Mouse (Mus musculus) CD8-positive naive resting alpha-beta T cell, adult 2 months (primary cell): Measurements from ENCODE around the gene Smc5.

Experiments used
- DNase-seq, 2 experiments: peaks; one replicate each; pipeline ENCODE4 v3.0.0; 2022; ENCODE audit warnings: low read depth in 2 of 2, low spot score in 2 of 2

Smc5 gene

GRCm38 (mm10) chr19:23191486-23191885 is 82.2 kb downstream of the Smc5 start:
- no peak for DNase-seq

DNA sequence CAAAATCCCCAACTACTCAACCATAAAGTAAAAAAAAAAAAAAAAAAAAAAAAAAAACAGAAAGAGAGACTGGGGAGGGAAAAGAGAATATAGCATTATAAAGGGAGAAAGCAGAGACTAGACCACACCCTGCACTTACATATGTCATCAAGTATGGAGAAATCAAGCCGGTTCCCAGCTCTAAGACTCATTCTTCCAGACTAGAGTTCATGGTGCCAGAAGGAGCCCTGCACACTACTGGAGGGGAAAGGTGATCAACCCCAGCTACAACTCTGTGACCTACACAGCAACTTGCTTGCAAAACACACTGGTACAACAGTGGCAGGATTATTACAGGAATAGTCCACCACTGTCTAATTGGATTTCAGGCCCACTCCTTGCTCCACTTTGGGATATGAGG is 84.0 kb downstream of the Smc5 start:
- no peak for DNase-seq

- DNase-seq, result no peak
These were observed 84.7 kb downstream of the Smc5 start for GRCm38 (mm10) chr19:23188986-23189385.

- no peak for DNase-seq
These were observed 86.0 kb downstream of the Smc5 start for GRCm38 (mm10) chr19:23187732-23188131.

DNA sequence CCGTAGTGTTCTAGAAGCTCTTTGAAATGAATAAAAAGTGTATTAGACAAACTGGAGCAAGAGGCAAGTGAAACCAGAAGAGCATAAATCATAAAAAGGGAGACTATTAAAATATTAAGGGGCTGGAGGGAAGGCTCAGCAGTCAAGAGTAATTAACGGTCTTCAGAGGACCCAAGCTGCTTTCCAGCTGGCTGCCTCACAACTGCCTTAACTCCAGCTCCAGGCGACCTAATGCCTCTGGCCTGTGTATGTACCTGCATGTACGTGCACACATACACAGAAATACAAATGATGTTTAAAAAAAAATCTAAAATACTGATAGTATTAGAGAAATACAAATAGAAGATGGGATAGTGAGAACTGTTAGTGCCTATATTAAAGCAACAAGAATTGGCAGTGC is 89.6 kb downstream of the Smc5 start:
- no peak for DNase-seq

DNA sequence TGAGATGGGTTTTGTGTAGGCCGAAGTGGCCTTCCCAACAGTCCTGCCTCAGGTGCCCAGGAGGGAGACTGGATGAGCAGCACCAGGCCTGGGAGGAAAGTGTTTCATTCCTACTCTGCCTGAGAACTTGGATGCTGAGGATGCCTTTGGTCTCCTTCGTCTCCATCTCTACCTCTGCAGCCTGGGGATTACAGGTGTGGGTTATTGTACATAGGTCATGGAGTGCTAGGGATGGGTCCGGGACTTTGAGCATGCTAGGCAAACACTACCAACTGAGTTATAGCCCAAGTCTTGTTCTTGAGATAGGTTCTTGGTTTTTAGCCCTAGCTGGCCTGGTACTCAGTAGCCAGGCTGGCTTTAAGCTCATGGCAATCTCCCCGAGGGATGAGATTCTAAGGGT is 90.2 kb downstream of the Smc5 start:
- DNase-seq, result no peak

GRCm38 (mm10) chr19:23178533-23178932 is 95.2 kb downstream of the Smc5 start:
- no peak for DNase-seq

GRCm38 (mm10) chr19:23175511-23175910 is 98.2 kb downstream of the Smc5 start:
- no peak for DNase-seq

GRCm38 (mm10) chr19:23175090-23175489 is 98.6 kb downstream of the Smc5 start:
- DNase-seq, result no peak

- DNase-seq, result no peak
These were observed 102.6 kb downstream of the Smc5 start for GRCm38 (mm10) chr19:23171136-23171535.

- DNase-seq, result no peak
These were observed 103.2 kb downstream of the Smc5 start for GRCm38 (mm10) chr19:23170476-23170875.

DNA sequence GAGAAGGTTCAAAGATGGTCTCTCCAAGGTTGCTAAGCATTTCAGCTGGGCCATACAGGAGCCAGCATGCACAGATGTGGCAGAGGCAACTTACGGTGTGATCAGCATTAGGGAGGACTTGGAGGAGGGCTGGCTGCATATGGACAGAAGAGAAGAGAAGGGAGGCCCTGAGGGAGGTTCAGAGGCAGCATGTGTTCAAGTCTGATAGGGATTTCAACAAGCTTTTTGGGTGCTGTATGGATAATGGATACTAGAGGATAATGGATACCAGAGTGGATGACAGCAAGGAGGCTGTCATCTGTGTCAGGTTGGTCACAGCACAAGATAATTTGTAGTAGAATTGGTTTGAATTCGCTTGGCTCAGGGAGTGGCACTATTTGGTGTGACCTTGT is 104.0 kb downstream of the Smc5 start:
- no peak for DNase-seq

GRCm38 (mm10) chr19:23168899-23169658 is 104.6 kb downstream of the Smc5 start:
- DNase-seq, result no peak

DNA sequence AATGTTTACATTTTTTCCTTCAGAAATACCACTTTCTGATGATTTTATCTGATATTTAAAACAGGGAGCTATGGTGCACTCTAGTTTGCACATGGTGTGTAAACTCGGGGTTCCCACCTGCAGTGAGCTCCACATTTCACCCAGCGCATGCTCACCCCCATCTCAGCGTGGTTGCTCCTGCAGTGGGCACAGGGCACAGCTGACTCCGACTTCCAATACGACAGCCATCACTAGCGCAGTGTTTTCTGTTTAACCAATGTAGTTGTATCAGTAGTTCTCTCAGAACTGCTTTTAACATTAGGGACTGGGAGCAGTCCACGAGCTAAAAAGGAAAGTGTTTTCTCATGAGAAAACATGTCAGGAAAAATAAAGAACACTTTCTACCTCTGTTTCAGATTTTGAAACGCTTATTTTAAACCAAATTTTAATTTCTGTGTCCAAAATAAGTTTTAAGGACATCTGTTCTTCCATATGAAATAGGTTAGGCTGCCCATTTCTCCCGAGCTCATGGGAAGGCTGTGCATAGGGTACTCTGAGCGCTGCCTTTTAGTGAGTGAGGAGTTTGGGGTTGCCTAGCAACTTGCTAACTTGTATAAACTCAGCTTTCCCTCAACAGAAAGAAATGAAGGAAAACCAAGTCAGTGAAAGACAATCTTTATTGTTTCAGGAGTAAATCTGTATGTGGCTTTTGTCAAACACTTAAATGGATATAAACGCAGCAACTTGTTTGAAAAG is 107.0 kb downstream of the Smc5 start:
- no peak for DNase-seq

GRCm38 (mm10) chr19:23164651-23165240 is 109.0 kb downstream of the Smc5 start:
- DNase-seq, result no peak

DNA sequence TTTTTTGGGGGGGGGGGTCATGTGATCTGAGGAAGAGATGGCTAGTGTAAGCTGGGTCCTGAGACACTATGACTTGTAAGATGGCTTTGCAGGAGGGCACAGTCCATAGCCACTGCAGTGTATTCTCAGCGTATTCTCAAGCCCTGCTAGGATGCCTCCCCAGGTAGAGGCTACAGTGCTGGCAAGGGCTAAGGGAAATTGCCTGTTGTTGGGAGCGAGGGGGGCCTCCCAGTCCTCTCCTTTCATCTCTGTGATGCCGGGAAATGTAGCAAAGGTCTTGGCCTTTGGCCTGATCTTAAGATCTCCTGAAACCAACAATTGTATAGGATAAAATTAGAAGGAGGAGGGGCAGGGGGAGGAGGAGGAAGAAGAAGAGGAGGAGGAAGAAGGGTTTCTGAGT is 110.3 kb downstream of the Smc5 start:
- DNase-seq, result no peak

DNA sequence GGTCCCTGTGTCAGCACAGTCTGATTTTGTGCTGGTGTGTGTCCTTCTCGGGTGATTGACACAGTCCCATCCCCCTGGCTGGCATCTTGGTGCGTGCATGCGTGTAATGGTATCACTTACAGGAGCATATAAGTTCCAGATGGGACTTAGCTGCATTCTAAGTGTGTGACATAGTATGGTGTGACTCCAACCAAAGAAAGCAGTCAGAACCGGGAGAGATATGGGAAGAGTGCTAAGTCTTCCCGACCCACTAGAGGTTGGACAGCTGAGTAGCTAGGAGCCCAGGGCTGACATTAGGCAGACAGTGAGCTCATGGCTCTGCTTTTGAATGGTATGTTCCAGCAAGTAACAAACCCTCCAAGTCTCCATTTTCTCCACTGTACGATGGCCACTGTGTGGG is 110.8 kb downstream of the Smc5 start:
- no peak for DNase-seq

DNA sequence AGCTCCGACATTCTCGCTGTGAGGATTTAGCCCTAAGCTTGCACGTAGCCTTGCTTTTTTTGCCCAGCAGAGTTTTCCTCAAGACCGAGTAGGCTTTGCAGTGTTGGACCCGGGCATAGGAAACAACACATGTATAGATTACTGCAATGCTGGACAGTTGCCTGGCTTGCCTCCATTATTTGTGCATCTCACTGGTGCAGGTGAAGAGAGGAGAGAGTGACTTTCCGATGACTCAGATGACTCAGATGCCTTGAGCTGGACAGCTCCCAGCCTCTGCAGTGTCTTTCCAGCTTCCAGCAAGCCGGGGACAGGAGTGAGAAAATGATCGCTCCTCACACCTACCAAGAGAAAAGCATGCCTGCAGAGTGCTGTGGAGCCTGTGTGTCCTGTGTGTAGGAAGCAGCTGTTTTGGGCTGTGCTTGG is 111.3 kb downstream of the Smc5 start:
- DNase-seq, result no peak

DNA sequence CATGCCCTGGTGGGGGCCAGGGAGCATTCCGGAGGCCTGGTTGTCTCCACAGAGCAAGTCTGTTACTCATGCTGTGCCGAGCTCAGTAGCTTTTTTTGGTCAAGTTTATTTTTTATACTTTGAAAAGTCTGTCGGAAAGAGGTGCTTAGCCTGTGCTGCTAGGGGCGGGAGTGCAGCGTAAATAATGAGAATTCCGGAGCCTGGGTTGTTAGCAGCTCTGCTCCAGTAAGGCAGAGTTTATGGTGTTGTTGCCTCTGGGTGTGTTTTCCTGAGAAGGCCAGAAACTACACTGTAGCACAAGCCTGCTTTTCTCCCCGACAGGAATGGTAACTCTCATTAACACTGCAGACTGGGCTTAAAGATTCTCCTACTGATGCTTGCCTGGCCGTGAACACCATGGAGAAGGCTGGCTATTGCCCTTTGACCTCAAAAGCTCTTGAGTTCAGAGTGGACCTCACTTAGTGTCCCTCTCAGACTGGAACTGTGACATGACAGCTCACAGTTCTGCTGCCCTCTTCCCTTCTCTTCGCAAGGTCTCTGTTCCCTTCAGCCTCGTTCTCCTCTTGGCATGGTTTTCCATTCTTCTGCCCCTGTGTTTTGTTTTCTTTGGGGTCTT is 113.8 kb downstream of the Smc5 start:
- no peak for DNase-seq
